ENCODE assay signal across 9 mouse cellular contexts in the genomic region with DNA sequence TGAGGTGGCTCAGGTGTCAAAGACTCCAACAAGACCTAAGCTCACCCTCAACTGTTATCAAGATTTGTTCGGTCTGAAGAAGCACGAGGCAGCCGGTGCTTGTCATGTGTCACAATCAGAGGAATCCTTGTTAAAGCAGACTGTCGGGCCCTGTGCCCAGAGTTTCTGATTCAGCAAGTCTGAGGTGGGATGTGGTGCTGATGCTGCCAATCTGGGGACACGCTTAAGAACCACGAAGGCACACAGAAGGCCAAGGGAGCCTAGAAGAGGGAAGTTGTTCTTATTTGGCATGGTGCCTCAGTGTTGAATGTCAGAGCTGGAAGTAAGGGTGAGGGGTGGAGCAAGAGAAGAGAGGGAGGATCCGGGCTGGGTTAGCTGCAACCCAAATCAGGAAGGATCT.
DNase-seq lines count a peak whose midpoint lies in the region; ATAC-seq lines count a peak whose summit lies in the region.
"Had no signal": no experiment of that assay in that cellular context is flagged by ENCODE, and none has a peak within 500 bp of the region (broad histone marks: within the 10 kb centered on the region; RNA-seq: fewer than 3 reads in every experiment).

No protein-coding gene starts in this region.

- peak; percentile 43 for DNase-seq in kidney, postnatal 10 days
- no peak for DNase-seq in kidney, adult 18-20 months
- DNase-seq in layer of hippocampus, postnatal 10 days (ENCODE audit: low spot score in 2 of 2): peak; percentile 44 to 67
- no peak for DNase-seq in neural tube, embryonic 10.5 days (ENCODE audit: extremely low spot score, low spot score)
- no peak for DNase-seq in T-cell, adult 2 months (ENCODE audit: low spot score)

- no peaks in the 10 kb centered on the region for H3K27me3 ChIP-seq in embryonic facial prominence, embryonic 15.5 days
- H3K27me3 ChIP-seq: heart, embryonic 15.5 days had no signal

- H3K36me3 ChIP-seq in embryonic facial prominence, embryonic 15.5 days: no peaks in the 10 kb centered on the region
- no peaks in the 10 kb centered on the region for H3K36me3 ChIP-seq in macrophage (ENCODE audit: inconsistent target)
- H3K36me3 ChIP-seq: heart, embryonic 15.5 days had no signal

- peak overlapping the region; percentile 51; the same call in 1 of the 2 replicates for H3K27ac ChIP-seq in embryonic facial prominence, embryonic 15.5 days (replicated peaks)
- peak overlapping the region; percentile 53 for H3K27ac ChIP-seq in macrophage
- H3K27ac ChIP-seq: heart, embryonic 15.5 days had no signal

- H3K4me3 ChIP-seq in embryonic facial prominence, embryonic 15.5 days (replicated peaks): no peak overlapping the region
- no peak overlapping the region for H3K4me3 ChIP-seq in macrophage (ENCODE audit: inconsistent target)
- H3K4me3 ChIP-seq: heart, embryonic 15.5 days had no signal

- peaks cover 76% of the 10 kb centered on the region for H3K4me1 ChIP-seq in embryonic facial prominence, embryonic 15.5 days

- no peak for ATAC-seq in embryonic facial prominence, embryonic 15.5 days (ENCODE audit: insufficient number of reproducible peaks, low FRiP score, low TSS enrichment, low read depth)
- ATAC-seq in inflammation-experienced regulatory T-cells, adult 6 months: no peak

- no peaks in the 10 kb centered on the region for H3K9me3 ChIP-seq in embryonic facial prominence, embryonic 15.5 days (replicated peaks)
- H3K9me3 ChIP-seq: heart, embryonic 15.5 days had no signal

- H3K4me2 ChIP-seq in embryonic facial prominence, embryonic 15.5 days (replicated peaks): no peak overlapping the region
- H3K4me2 ChIP-seq: heart, embryonic 15.5 days had no signal

- no peak overlapping the region for H3K9ac ChIP-seq in embryonic facial prominence, embryonic 15.5 days
- H3K9ac ChIP-seq: heart, embryonic 15.5 days had no signal

- 45% methylated on average over 7 of the region's 7 CpGs for WGBS in embryonic facial prominence, embryonic 15.5 days
- WGBS in macrophage (ENCODE audit: missing documents): 3% methylated on average over 7 of the region's 7 CpGs

- no peaks in the 10 kb centered on the region for H3K79me2 ChIP-seq in macrophage (ENCODE audit: inconsistent target)

Comparison
In these comparisons a context has a peak if more than half of its experiments do, and no peak if none do; other contexts are left out.
1. DNase-seq: peak in kidney, postnatal 10 days (single experiment) and layer of hippocampus, postnatal 10 days (2 of 2); none in kidney, adult 18-20 months (single experiment), neural tube, embryonic 10.5 days (single experiment) and T-cell, adult 2 months (single experiment).